Mouse (Mus musculus) right cerebral cortex, postnatal 36 days (tissue): ENCODE measurements at regions not wholly inside any gene's neighbourhood (a gene's known extent, or its start where the extent isn't known, plus 50 kb on each side); places are given as distances from the start of the nearest gene placed in this dataset.

ENCODE experiments used
- DNase-seq, 2 experiments: peaks; one replicate each; pipeline ENCODE4 v3.0.0; 2022; ENCODE audit warnings: low spot score in 2 of 2, mixed read lengths in 1 of 2

- DNase-seq, result no peak
Measured at GRCm38 (mm10) chr13:47957662-47958061, 303.4 kb upstream of the Id4 start.

- DNase-seq, result no peak
Measured at GRCm38 (mm10) chr13:47974216-47974615, 286.8 kb upstream of the Id4 start.

GRCm38 (mm10) chr13:47974756-47975515, 286.1 kb upstream of the Id4 start:
- DNase-seq, result no peak

GRCm38 (mm10) chr13:47998495-47998894, 262.5 kb upstream of the Id4 start:
- DNase-seq, result no peak

GRCm38 (mm10) chr13:47999399-47999798, 261.6 kb upstream of the Id4 start:
- no peak for DNase-seq

- no peak for DNase-seq
Measured at GRCm38 (mm10) chr13:48003126-48003525, 257.9 kb upstream of the Id4 start.

- no peak for DNase-seq
Measured at GRCm38 (mm10) chr13:48013336-48013750, 247.7 kb upstream of the Id4 start.

- no peak for DNase-seq
Measured at GRCm38 (mm10) chr13:48015296-48015695, 245.7 kb upstream of the Id4 start.

- no peak for DNase-seq
Measured at GRCm38 (mm10) chr13:48016051-48016450, 245.0 kb upstream of the Id4 start.

- DNase-seq, result no peak
Measured at GRCm38 (mm10) chr13:48016606-48017005, 244.4 kb upstream of the Id4 start.

GRCm38 (mm10) chr13:48017649-48018048, 243.4 kb upstream of the Id4 start:
- DNase-seq, result no peak

- no peak for DNase-seq
Measured at GRCm38 (mm10) chr13:48018606-48019005, 242.4 kb upstream of the Id4 start.

GRCm38 (mm10) chr13:48022958-48023615, 237.9 kb upstream of the Id4 start:
- peak in 1 of 2 experiments; percentile 10 for DNase-seq

GRCm38 (mm10) chr13:48027775-48028489, 233.1 kb upstream of the Id4 start:
- peak; percentile 57 to 71 for DNase-seq

GRCm38 (mm10) chr13:48031491-48031890, 229.5 kb upstream of the Id4 start:
- DNase-seq, result no peak

- no peak for DNase-seq
Measured at GRCm38 (mm10) chr13:48042172-48042571, 218.9 kb upstream of the Id4 start.

GRCm38 (mm10) chr13:48042572-48042971, 218.5 kb upstream of the Id4 start:
- no peak for DNase-seq

GRCm38 (mm10) chr13:48046201-48046750, 214.8 kb upstream of the Id4 start:
- no peak for DNase-seq

- no peak for DNase-seq
Measured at GRCm38 (mm10) chr13:48049796-48050195, 211.2 kb upstream of the Id4 start.

GRCm38 (mm10) chr13:48074630-48075029, 186.4 kb upstream of the Id4 start:
- DNase-seq, result peak; percentile 16 to 21

- no peak for DNase-seq
Measured at GRCm38 (mm10) chr13:48075315-48075714, 185.7 kb upstream of the Id4 start.

- no peak for DNase-seq
Measured at GRCm38 (mm10) chr13:48078214-48078613, 182.8 kb upstream of the Id4 start.
